Mouse (Mus musculus) CH12.LX (cell line): ENCODE measurements around the gene Mgat3. TPM values are rescaled to one million over a fixed set of nuclear protein-coding genes. Genes with fewer than 3 reads are reported as not detected.

Experiments used
- DNase-seq: peaks from one replicate; pipeline ENCODE4 v3.0.0-alpha.2; 2013; ENCODE audit errors: extremely low read depth
- H3K27ac ChIP-seq: 2 replicates; pipeline ENCODE4 v1.5.1; 2012; ENCODE audit warnings: low read depth, mild to moderate bottlenecking, control low read depth, moderate library complexity; ENCODE audit not compliant: insufficient read depth
- H3K27me3 ChIP-seq: replicated peaks from 2 replicates; pipeline ENCODE3; 2012; ENCODE audit warnings: inconsistent platforms
- H3K36me3 ChIP-seq, 2 experiments: replicated peaks in 1 of 2; 2 replicates each; pipeline versions ENCODE3 to v1.6.1; 2012; ENCODE audit warnings: inconsistent platforms in 1 of 2, low read length in 1 of 2, mild to moderate bottlenecking in 1 of 2, mixed read lengths in 1 of 2, moderate library complexity in 1 of 2; ENCODE audit not compliant: control insufficient read depth in 1 of 2, insufficient read depth in 1 of 2
- H3K4me1 ChIP-seq, 2 experiments: 2 replicates each; pipeline ENCODE4 v1.6.1; 2012; ENCODE audit warnings: inconsistent platforms in 1 of 2, moderate library complexity in 1 of 2; ENCODE audit not compliant: insufficient read depth in 2 of 2, control insufficient read depth in 1 of 2
- H3K4me2 ChIP-seq: 2 replicates; pipeline ENCODE4 v1.6.1; 2012; ENCODE audit warnings: low read depth, mild to moderate bottlenecking, control low read depth; ENCODE audit not compliant: poor library complexity, insufficient read depth, severe bottlenecking
- H3K4me3 ChIP-seq, 3 experiments: fragments of 150-350 bp in 1 of 3; sonication (generic) in 1 of 3; replicated peaks in 1 of 3; 2 replicates each; pipeline versions ENCODE3 to v1.5.1; 2011 to 2012; ENCODE audit warnings: low read depth in 2 of 3, low read length in 2 of 3, mild to moderate bottlenecking in 2 of 3, moderate library complexity in 2 of 3, control low read depth in 1 of 3, improper control_type of control experiment in 1 of 3, inconsistent platforms in 1 of 3, mixed read lengths in 1 of 3; ENCODE audit not compliant: poor library complexity in 1 of 3
- H3K79me2 ChIP-seq: replicated peaks from 2 replicates; pipeline ENCODE4 v1.6.1; 2012; ENCODE audit warnings: mild to moderate bottlenecking, moderate library complexity; ENCODE audit not compliant: control insufficient read depth, poor library complexity, insufficient read depth, severe bottlenecking; ENCODE audit errors: extremely low read depth
- H3K9ac ChIP-seq: 2 replicates; pipeline ENCODE4 v1.6.1; 2012; ENCODE audit warnings: low read depth, mild to moderate bottlenecking, control low read depth, moderate library complexity; ENCODE audit not compliant: insufficient read depth
- H3K9me3 ChIP-seq: replicated peaks from 2 replicates; pipeline ENCODE3; 2012; ENCODE audit warnings: low read length, inconsistent platforms, mixed read lengths
- BHLHE40 ChIP-seq: IDR thresholded peaks from 2 replicates; pipeline ENCODE4 v1.6.1; 2011; ENCODE audit warnings: mild to moderate bottlenecking, low read depth, low read length, improper control_type of control experiment
- CHD1 ChIP-seq: IDR thresholded peaks from 2 replicates; pipeline ENCODE4 v1.6.1; 2012; ENCODE audit warnings: low read depth, low read length, improper control_type of control experiment, inconsistent platforms
- CTCF ChIP-seq, 2 experiments: IDR thresholded peaks in 1 of 2; conservative IDR thresholded peaks in 1 of 2; 2 replicates each; pipeline ENCODE4 v1.5.1; 2011 to 2012; ENCODE audit warnings: low read depth in 2 of 2, low read length in 2 of 2, improper control_type of control experiment in 1 of 2, inconsistent platforms in 1 of 2, mild to moderate bottlenecking in 1 of 2, moderate library complexity in 1 of 2
- EP300 ChIP-seq: IDR thresholded peaks from 2 replicates; pipeline ENCODE4 v1.6.1; 2011; ENCODE audit warnings: low read length, improper control_type of control experiment
- JUN ChIP-seq: IDR thresholded peaks from 2 replicates; pipeline ENCODE4 v1.6.1; 2011; ENCODE audit warnings: low read depth, mild to moderate bottlenecking, low read length, improper control_type of control experiment, moderate library complexity; ENCODE audit not compliant: insufficient read depth
- MAFK ChIP-seq: IDR thresholded peaks from 2 replicates; pipeline ENCODE4 v1.6.1; 2011; ENCODE audit warnings: low read length, improper control_type of control experiment; ENCODE audit not compliant: insufficient replicate concordance
- MAX ChIP-seq: IDR thresholded peaks from 2 replicates; pipeline ENCODE4 v1.6.1; 2011; ENCODE audit warnings: low read length, improper control_type of control experiment
- MXI1 ChIP-seq: IDR thresholded peaks from 2 replicates; pipeline ENCODE4 v1.6.1; 2011; ENCODE audit warnings: mild to moderate bottlenecking, low read depth, low read length, improper control_type of control experiment
- NRF1 ChIP-seq: IDR thresholded peaks from 2 replicates; pipeline ENCODE4 v1.6.1; 2014; ENCODE audit warnings: low read depth, mild to moderate bottlenecking, inconsistent platforms, low read length, improper control_type of control experiment, moderate library complexity
- PAX5 ChIP-seq: IDR thresholded peaks from 2 replicates; pipeline ENCODE4 v1.6.1; 2012; ENCODE audit warnings: low read length, inconsistent platforms, mixed read lengths
- POLR2A ChIP-seq: IDR thresholded peaks from 2 replicates; pipeline ENCODE4 v1.6.1; 2011; ENCODE audit warnings: low read depth, mild to moderate bottlenecking, improper control_type of control experiment, low read length
- RAD21 ChIP-seq: IDR thresholded peaks from 2 replicates; pipeline ENCODE4 v1.6.1; 2011; ENCODE audit warnings: low read depth, mild to moderate bottlenecking, low read length, improper control_type of control experiment, moderate library complexity
- SIN3A ChIP-seq: IDR thresholded peaks from 2 replicates; pipeline ENCODE4 v1.6.1; 2012; ENCODE audit warnings: low read length, improper control_type of control experiment, inconsistent platforms
- USF1 ChIP-seq: IDR thresholded peaks from 2 replicates; pipeline ENCODE4 v1.6.1; 2014; ENCODE audit warnings: low read depth, mild to moderate bottlenecking, inconsistent platforms, low read length, improper control_type of control experiment
- USF2 ChIP-seq: conservative IDR thresholded peaks from 2 replicates; pipeline ENCODE4 v1.6.1; 2011; ENCODE audit warnings: low read depth, low read length, improper control_type of control experiment
- ZC3H11A ChIP-seq: IDR thresholded peaks from 2 replicates; pipeline ENCODE4 v1.6.1; 2012; ENCODE audit warnings: low read depth, mild to moderate bottlenecking, inconsistent platforms, low read length, improper control_type of control experiment
- ZMIZ1 ChIP-seq: IDR thresholded peaks from 2 replicates; pipeline ENCODE4 v1.6.1; 2012; ENCODE audit warnings: low read depth, mild to moderate bottlenecking, inconsistent platforms, low read length, improper control_type of control experiment
- ZNF384 ChIP-seq: IDR thresholded peaks from 2 replicates; pipeline ENCODE4 v1.6.1; 2012; ENCODE audit warnings: low read depth, low read length, improper control_type of control experiment, inconsistent platforms
- dilution Hi-C: fragments of 300-500 bp; cut with MboI; formaldehyde crosslinking; loops from 2 replicates; pipeline ENCODE4 v1.14.3; 2020; ENCODE audit warnings: low sequenced_read_pairs; ENCODE audit not compliant: extremely low pct_unique_long_range_greater_than_20kb, extremely low pct_ligation_motif_present
- in situ Hi-C: fragments of 300-500 bp; cut with MboI; formaldehyde crosslinking; loops from 3 replicates; pipeline ENCODE4 v1.14.3; 2019; ENCODE audit warnings: low sequenced_read_pairs, low pct_ligation_motif_present, low pct_unique_long_range_greater_than_20kb, mixed read lengths
- polyA plus RNA-seq: library from polyadenylated mRNA; unstranded; fragments of >175 nt; gene quantifications from 2 replicates; pipeline ENCODE4 v1.2.1, GENCODE M21; 2012; ENCODE audit warnings: low read depth; ENCODE audit not compliant: insufficient read length
- total RNA-seq, 2 experiments: library from RNA; depleted of rRNA; stranded (reverse); fragments of 300-350 nt in 1 of 2; fragments of >200 nt in 1 of 2; gene quantifications; 2 replicates each; pipeline ENCODE4 v1.2.3; 2012 to 2014

The Mgat3 gene
- total and polyA plus RNA-seq, 3 experiments, result 0.09 to 0.36 (median 0.21) TPM

DNA sequence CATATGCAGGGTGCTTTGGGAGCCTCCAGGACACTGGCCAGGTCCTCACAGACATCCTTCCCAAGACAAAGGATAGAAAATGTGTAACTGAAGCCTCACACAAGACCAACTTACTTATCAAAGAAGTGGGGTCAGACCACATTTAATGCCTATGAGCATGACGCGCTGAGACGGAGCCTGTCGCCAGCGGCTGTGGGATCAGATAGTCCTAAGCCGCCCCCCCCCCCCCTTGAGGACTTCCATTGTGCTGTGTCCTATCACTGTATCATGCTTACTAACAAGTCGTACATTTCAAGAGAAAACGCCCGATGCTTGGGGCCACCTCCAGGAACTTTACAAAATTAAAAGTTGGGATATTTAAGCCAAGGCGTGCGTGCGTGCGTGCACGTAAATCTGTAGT is 26.4 kb upstream of the Mgat3 start:
- H3K9me3 ChIP-seq, result no peaks in the 10 kb centered on the region
- no peaks in the 10 kb centered on the region for H3K27me3 ChIP-seq
- TF ChIP-seq CHD1, result no peak
- no peak overlapping the region for H3K9ac ChIP-seq
- in situ Hi-C loops, result no loop called here
- dilution Hi-C loops, result no loop called here
- DNase-seq, result no peak
- H3K4me3 ChIP-seq, result no peak overlapping the region
- H3K4me2 ChIP-seq, result no peak overlapping the region
- no peak overlapping the region for H3K27ac ChIP-seq
- H3K4me1 ChIP-seq, result peaks cover 0 to 29% of the 10 kb centered on the region in 2 experiments; a peak in 2 of 4 replicates
- peaks cover 25 to 86% of the 10 kb centered on the region in 2 experiments for H3K36me3 ChIP-seq
- no peaks in the 10 kb centered on the region; the same call in 1 of the 2 replicates for H3K79me2 ChIP-seq

DNA sequence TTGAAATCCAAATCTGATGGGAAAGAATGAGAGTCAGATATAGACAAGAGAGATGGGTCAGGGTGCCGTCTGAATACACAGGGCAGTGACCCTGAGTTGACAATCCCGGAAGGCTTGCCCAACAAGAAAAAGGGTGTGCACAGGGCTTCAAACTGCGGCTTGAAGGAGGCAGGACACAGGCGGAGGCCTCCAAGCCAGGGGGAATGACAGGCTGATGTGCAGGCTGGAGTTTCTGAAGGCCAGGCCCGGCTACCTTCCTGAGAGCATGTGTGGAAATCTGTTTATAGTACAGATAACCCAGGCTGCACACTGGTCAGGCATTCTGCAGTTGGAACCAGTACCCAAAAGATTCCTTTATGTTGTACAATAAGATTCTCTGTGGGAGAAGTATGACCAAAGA is 26.0 kb upstream of the Mgat3 start:
- DNase-seq, result no peak
- no peak overlapping the region for H3K4me3 ChIP-seq
- peaks cover 0 to 24% of the 10 kb centered on the region in 2 experiments; a peak in 2 of 4 replicates for H3K4me1 ChIP-seq
- H3K79me2 ChIP-seq, result no peaks in the 10 kb centered on the region
- TF ChIP-seq ZC3H11A (no peak), BHLHE40 (no peak), USF1 (no peak), ZNF384 (no peak), POLR2A (no peak), PAX5 (no peak), CHD1 (no peak), SIN3A (no peak), MAFK (no peak), ZMIZ1 (no peak), JUN (no peak), CTCF (conservative IDR thresholded peaks at IDR 0.05 in 1 of 2, IDR thresholded peaks at IDR 0.05 in 1 of 2; ENCODE audit: low read depth in 2 of 2, low read length in 2 of 2) (no peak), MAX (no peak), EP300 (no peak), USF2 (no peak), MXI1 (no peak), RAD21 (no peak), NRF1 (no peak)
- dilution Hi-C loops, result no loop called here
- no peak overlapping the region for H3K4me2 ChIP-seq
- no peak overlapping the region for H3K9ac ChIP-seq
- H3K27me3 ChIP-seq, result no peaks in the 10 kb centered on the region
- H3K9me3 ChIP-seq, result no peaks in the 10 kb centered on the region
- H3K36me3 ChIP-seq, result peaks cover 28 to 87% of the 10 kb centered on the region in 2 experiments
- no peak overlapping the region for H3K27ac ChIP-seq
- in situ Hi-C loops, result no loop called here
